Mouse (Mus musculus) C2C12 (cell line): ENCODE measurements around the gene Arhgap28. TPM values are rescaled to one million over a fixed set of nuclear protein-coding genes. Genes with fewer than 3 reads are reported as not detected.

ENCODE experiments used
- H3K27me3 ChIP-seq: one replicate; pipeline ENCODE4 v1.6.1; 2011; ENCODE audit not compliant: control insufficient read depth, insufficient read depth, insufficient read length
- H3K36me3 ChIP-seq: one replicate; pipeline ENCODE4 v1.6.1; 2011; ENCODE audit not compliant: control insufficient read depth, insufficient read depth
- H3K4me3 ChIP-seq: one replicate; pipeline ENCODE4 v1.5.1; 2011; ENCODE audit warnings: mild to moderate bottlenecking, control low read depth; ENCODE audit not compliant: poor library complexity, insufficient read depth, severe bottlenecking
- H3K79me2 ChIP-seq: one replicate; pipeline ENCODE4 v1.6.1; 2011; ENCODE audit not compliant: control insufficient read depth, insufficient read depth
- H3K79me3 ChIP-seq: one replicate; pipeline ENCODE4 v1.6.1; 2011; ENCODE audit warnings: low read depth, control low read depth
- H3ac ChIP-seq: one replicate; pipeline ENCODE3; 2011; ENCODE audit warnings: low read depth; ENCODE audit not compliant: control insufficient read depth, insufficient read length
- CEBPB ChIP-seq: IDR thresholded peaks from one replicate; pipeline ENCODE4 v1.6.1; 2011; ENCODE audit warnings: low read depth, mild to moderate bottlenecking, control low read depth, moderate library complexity
- CTCF ChIP-seq: IDR thresholded peaks from one replicate; pipeline ENCODE4 v1.5.1; 2011; ENCODE audit not compliant: control insufficient read depth, insufficient read depth, insufficient read length
- FOSL1 ChIP-seq: IDR thresholded peaks from one replicate; pipeline ENCODE4 v1.8.0; 2011; ENCODE audit warnings: mild to moderate bottlenecking, low read length; ENCODE audit not compliant: poor library complexity, insufficient read depth, severe bottlenecking
- MAX ChIP-seq: IDR thresholded peaks from one replicate; pipeline ENCODE4 v1.6.1; 2011; ENCODE audit warnings: mild to moderate bottlenecking, control low read depth
- MYOD1 ChIP-seq: IDR thresholded peaks from one replicate; pipeline ENCODE4 v1.6.1; 2011; ENCODE audit warnings: low read depth; ENCODE audit not compliant: control insufficient read depth, insufficient read length
- MYOG ChIP-seq: IDR thresholded peaks from one replicate; pipeline ENCODE4 v1.6.1; 2011; ENCODE audit not compliant: control insufficient read depth, insufficient read length; ENCODE audit errors: extremely low read depth
- USF1 ChIP-seq: IDR thresholded peaks from one replicate; pipeline ENCODE4 v1.6.1; 2011; ENCODE audit warnings: low read depth, mild to moderate bottlenecking, control low read depth, moderate library complexity
- polyA plus RNA-seq: library from polyadenylated mRNA; unstranded; fragments of >200 nt; fragmentation: generic; extraction: Trizol; gene quantifications from one replicate; pipeline ENCODE4 v1.2.1, GENCODE M21; 2012; ENCODE audit warnings: missing spikeins

Gene Arhgap28
- polyA plus RNA-seq, 1 experiment, result 4.3 TPM

DNA sequence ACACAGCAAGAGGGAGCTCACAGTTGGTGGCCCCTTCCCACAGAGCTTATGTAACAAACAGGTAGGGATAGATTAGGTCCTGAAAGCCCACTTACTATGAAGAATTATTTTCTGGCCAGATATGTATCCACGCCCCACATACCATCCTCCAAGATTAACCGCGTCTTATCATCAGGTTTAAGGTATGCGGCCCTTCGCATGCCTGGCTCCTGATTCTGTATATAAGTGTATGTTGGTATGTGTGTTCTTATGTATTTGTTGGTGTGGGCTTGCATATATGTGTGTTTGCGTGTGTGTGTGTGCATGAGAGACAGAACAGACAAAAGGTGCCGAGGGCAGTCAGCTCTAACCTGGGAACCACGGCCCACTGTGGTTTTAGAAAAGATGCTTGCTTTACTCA lies 76.1 kb downstream of the Arhgap28 start:
- Histone ChIP-seq H3K79me3 (no peaks in the 10 kb centered on the region), H3K4me3 (no peak overlapping the region), H3K79me2 (no peaks in the 10 kb centered on the region), H3K27me3 (no peaks in the 10 kb centered on the region), H3K36me3 (no peaks in the 10 kb centered on the region), H3ac (no peak overlapping the region)
- no peak for TF ChIP-seq MYOG
- TF ChIP-seq CTCF, result no peak
- no peak for TF ChIP-seq USF1
- no peak for TF ChIP-seq MYOD1
- no peak for TF ChIP-seq FOSL1
- TF ChIP-seq CEBPB, result no peak
- TF ChIP-seq MAX, result no peak

DNA sequence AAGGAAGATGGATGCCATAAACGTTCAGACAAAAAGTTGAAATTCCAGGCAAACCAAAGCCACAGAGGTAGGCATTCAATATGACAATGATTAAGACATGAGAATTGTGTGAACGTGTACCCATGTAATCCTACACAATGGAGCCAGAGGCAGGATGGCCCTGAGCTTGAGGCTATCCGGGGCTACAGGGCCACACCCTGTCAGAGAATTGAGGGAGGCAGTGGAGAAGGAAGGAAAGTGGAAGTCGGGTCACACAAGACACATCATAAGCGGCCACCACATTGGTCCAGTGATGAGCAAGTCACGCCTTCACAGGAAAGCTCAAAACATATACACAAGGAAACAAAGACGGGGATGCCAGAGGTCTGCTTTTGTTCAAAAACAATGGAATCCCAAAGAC lies 84.0 kb downstream of the Arhgap28 start:
- TF ChIP-seq CEBPB, result no peak
- no peak for TF ChIP-seq CTCF
- TF ChIP-seq MYOG, result no peak
- no peak for TF ChIP-seq MYOD1
- TF ChIP-seq FOSL1, result no peak
- TF ChIP-seq MAX, result no peak
- TF ChIP-seq USF1, result no peak
- Histone ChIP-seq H3K79me3 (no peaks in the 10 kb centered on the region), H3K36me3 (no peaks in the 10 kb centered on the region), H3K79me2 (no peaks in the 10 kb centered on the region), H3ac (no peak overlapping the region), H3K4me3 (no peak overlapping the region), H3K27me3 (no peaks in the 10 kb centered on the region)

DNA sequence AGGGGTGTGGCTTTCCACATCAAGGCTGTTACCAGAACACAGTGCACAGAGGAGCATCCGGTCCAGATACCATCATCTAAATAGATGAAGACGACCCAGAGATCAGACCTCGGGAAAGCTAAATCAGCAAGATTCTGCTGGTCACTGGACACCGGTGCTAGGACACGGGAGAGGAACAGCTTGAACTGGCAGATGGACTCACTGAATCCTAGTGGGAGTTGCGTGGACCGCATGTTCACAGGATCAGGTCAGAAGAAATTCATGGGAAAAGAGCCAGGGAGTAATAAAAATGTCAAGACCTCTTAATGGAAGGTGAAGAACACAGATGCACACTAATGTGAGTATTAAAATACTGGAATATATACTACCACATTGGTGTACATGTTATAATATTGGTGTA lies 85.7 kb downstream of the Arhgap28 start:
- no peak overlapping the region for H3K4me3 ChIP-seq
- H3ac ChIP-seq, result no peak overlapping the region
- H3K79me2 ChIP-seq, result no peaks in the 10 kb centered on the region
- H3K27me3 ChIP-seq, result no peaks in the 10 kb centered on the region
- TF ChIP-seq FOSL1 (no peak), CEBPB (no peak), MYOD1 (no peak), USF1 (no peak), CTCF (no peak), MYOG (no peak), MAX (no peak)
- H3K36me3 ChIP-seq, result no peaks in the 10 kb centered on the region
- no peaks in the 10 kb centered on the region for H3K79me3 ChIP-seq

DNA sequence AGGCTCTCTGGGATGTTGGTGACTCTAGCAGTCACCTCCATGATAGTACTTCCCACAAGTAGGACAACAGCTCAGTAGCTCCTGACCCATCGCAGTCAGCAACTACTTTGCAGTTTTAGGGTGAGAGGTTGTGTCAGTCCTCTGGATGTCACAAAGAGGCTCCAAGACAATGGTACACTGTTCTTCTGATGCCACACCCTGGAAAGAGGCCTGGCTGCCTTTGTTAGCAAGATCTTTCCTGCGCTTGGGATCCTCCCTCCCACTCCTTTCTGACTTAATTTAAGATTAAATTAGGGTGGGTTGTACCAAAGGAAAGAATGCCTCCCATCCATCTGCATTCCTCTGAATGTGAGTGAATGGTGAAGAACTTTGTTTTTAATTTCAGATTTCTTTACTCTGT lies 87.0 kb downstream of the Arhgap28 start:
- H3K27me3 ChIP-seq, result no peaks in the 10 kb centered on the region

DNA sequence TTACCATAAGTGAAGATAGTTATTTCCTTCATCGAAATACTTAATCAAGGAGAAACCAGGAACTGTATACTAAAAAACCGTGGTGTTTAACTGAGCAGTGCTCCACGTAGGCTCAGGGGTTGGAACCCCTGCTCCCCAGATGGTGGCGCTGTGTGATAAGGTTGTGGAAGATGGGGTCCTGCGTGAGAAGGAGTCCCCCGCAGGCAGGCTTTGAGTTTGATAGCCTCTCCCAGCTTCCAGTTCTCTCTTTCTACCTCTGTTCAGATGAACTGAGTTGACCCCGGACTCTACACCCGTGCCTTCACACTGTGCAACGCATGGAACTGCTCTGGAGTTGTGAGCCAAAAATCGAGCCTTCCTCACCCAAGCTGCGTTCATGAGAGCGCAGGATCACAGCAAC lies 91.3 kb downstream of the Arhgap28 start:
- H3K36me3 ChIP-seq, result no peaks in the 10 kb centered on the region
- H3K4me3 ChIP-seq, result no peak overlapping the region
- H3K79me3 ChIP-seq, result no peaks in the 10 kb centered on the region
- H3ac ChIP-seq, result no peak overlapping the region
- TF ChIP-seq CEBPB (no peak), CTCF (peak; percentile 52)
- H3K27me3 ChIP-seq, result no peaks in the 10 kb centered on the region
- H3K79me2 ChIP-seq, result no peaks in the 10 kb centered on the region

More for the DNA sequence above, 87.0 kb downstream of the Arhgap28 start:
- Histone ChIP-seq H3K36me3 (no peaks in the 10 kb centered on the region), H3ac (no peak overlapping the region), H3K4me3 (no peak overlapping the region), H3K79me3 (no peaks in the 10 kb centered on the region), H3K79me2 (no peaks in the 10 kb centered on the region)
- TF ChIP-seq MYOD1, result no peak
- TF ChIP-seq CEBPB, result no peak
- no peak for TF ChIP-seq MYOG
- TF ChIP-seq USF1, result no peak
- no peak for TF ChIP-seq MAX
- TF ChIP-seq CTCF, result no peak
- no peak for TF ChIP-seq FOSL1

DNA sequence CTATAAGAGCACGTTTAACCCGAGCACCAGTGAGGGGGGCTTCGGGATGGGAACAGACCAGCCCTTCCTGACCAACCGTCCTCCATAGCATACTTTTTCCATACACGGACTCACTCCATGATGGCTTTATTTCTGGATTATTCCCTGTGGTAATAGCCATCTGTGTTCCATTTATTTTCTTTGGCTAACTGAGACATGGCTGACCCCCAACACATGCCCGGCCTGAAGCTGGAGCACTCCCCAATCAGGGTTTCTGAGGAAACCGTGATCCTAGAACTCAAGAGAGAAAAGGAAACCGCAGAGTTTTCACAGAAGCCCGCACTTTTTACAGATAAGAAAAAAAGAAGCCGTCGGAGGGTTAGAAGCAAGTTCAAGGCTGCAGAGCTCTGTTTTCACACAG lies 91.9 kb downstream of the Arhgap28 start:
- no peak overlapping the region for H3ac ChIP-seq
- no peaks in the 10 kb centered on the region for H3K36me3 ChIP-seq
- H3K79me3 ChIP-seq, result no peaks in the 10 kb centered on the region
- no peaks in the 10 kb centered on the region for H3K27me3 ChIP-seq
- H3K4me3 ChIP-seq, result no peak overlapping the region
- H3K79me2 ChIP-seq, result no peaks in the 10 kb centered on the region
- TF ChIP-seq MYOG, result no peak
- TF ChIP-seq FOSL1, result no peak
- no peak for TF ChIP-seq MYOD1
- TF ChIP-seq USF1, result no peak
- no peak for TF ChIP-seq MAX
- TF ChIP-seq CTCF, result no peak
- TF ChIP-seq CEBPB, result no peak
